Mouse (Mus musculus) embryonic facial prominence, embryonic 14.5 days (tissue): ENCODE data around the gene Pak6. TPM values are rescaled to one million over a fixed set of nuclear protein-coding genes. Genes with fewer than 3 reads are reported as not detected.
A peak's percentile ranks its signal among the peaks of the same experiment; 100 is the strongest.
"Not testable (repeated sequence)": the region's sequence is repeated elsewhere in the genome, so short reads cannot be mapped to it uniquely, and the experiment has no call there.

Source experiments
- ATAC-seq: fragments of 200-750 bp; cut with Nextera tagmentation; 2 replicates; pipeline ENCODE4 v1.8.0; 2017; ENCODE audit warnings: low read depth, moderate number of reproducible peaks, moderate TSS enrichment
- DNase-seq: peaks from one replicate; pipeline ENCODE4 v3.0.0-alpha.2; 2015; ENCODE audit warnings: low spot score
- H3K27ac ChIP-seq: fragments of 300-500 bp; sonication (generic); replicated peaks from 2 replicates; pipeline ENCODE4 v1.5.1; 2014; ENCODE audit warnings: low read depth, mild to moderate bottlenecking, low read length, moderate library complexity
- H3K27me3 ChIP-seq: fragments of 300-500 bp; sonication (generic); replicated peaks from 2 replicates; pipeline ENCODE4 v1.6.1; 2014; ENCODE audit warnings: low read length; ENCODE audit not compliant: control insufficient read depth, insufficient read depth
- H3K36me3 ChIP-seq: fragments of 300-500 bp; sonication (generic); 2 replicates; pipeline ENCODE4 v1.6.1; 2014; ENCODE audit warnings: low read length, mixed read lengths; ENCODE audit not compliant: control insufficient read depth, insufficient read depth
- H3K4me1 ChIP-seq: fragments of 300-500 bp; sonication (generic); 2 replicates; pipeline ENCODE4 v1.6.1; 2014; ENCODE audit warnings: antibody characterized with exemption, low read length; ENCODE audit not compliant: control insufficient read depth, insufficient read depth
- H3K4me2 ChIP-seq: fragments of 300-500 bp; sonication (generic); 2 replicates; pipeline ENCODE4 v1.6.1; 2014; ENCODE audit warnings: low read depth, mild to moderate bottlenecking, low read length, moderate library complexity, mixed read lengths
- H3K4me3 ChIP-seq: fragments of 300-500 bp; sonication (generic); 2 replicates; pipeline ENCODE4 v1.5.1; 2014; ENCODE audit warnings: low read depth, mild to moderate bottlenecking, low read length
- H3K9ac ChIP-seq: fragments of 300-500 bp; sonication (generic); 2 replicates; pipeline ENCODE4 v1.6.1; 2014; ENCODE audit warnings: low read depth, mild to moderate bottlenecking, low read length, moderate library complexity, mixed read lengths
- H3K9me3 ChIP-seq: fragments of 300-500 bp; sonication (generic); 2 replicates; pipeline ENCODE4 v1.6.1; 2016; ENCODE audit warnings: low read length; ENCODE audit not compliant: control insufficient read depth
- WGBS: fragments of 180-500 bp; shearing (Covaris S2); extraction: QIAGEN DNeasy Blood & Tissue Kit; methylation state at CpG from one replicate; pipeline ENCODE4 v1.1.7; 2014; 5-methylcytosine and 5-hydroxymethylcytosine counted together
- polyA plus RNA-seq: library from polyadenylated mRNA; unstranded; fragments of >200 nt; fragmentation: Nextera tagmentation; extraction: Ambion mirVana; gene quantifications from 2 replicates; pipeline ENCODE4 v1.2.1, GENCODE M21; 2014

Pak6 gene
- polyA plus RNA-seq, 1 experiment from 2014 or later, result 2.0 TPM

DNA sequence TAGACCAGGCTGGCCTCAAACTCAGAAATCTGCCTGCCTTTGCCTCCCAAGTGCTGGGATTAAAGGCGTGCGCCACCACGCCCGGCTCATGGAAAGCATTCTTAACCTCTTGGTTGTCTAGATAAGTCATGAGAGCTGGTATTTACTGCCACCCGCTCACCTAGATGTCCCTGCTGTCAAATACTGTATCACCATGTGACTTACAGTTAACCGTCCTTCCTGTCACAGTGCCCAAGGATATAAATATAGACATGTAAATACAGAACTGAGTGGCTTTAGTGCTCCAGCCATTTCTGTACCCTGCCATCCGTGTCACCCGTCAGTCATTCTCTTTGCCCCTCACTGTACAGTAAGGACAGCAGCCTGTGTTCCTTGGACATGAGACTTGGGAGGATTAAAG is 24.4 kb upstream of the Pak6 start:
- Histone ChIP-seq H3K4me3 (no peak overlapping the region), H3K9me3 (no peaks in the 10 kb centered on the region), H3K36me3 (peaks cover 74% of the 10 kb centered on the region), H3K27ac (no peak overlapping the region), H3K9ac (no peak overlapping the region), H3K27me3 (no peaks in the 10 kb centered on the region), H3K4me2 (no peak overlapping the region), H3K4me1 (no peaks in the 10 kb centered on the region)
- ATAC-seq (no peak), DNase-seq (no peak)
- 98% methylated on average over 8 of the region's 8 CpGs for WGBS

DNA sequence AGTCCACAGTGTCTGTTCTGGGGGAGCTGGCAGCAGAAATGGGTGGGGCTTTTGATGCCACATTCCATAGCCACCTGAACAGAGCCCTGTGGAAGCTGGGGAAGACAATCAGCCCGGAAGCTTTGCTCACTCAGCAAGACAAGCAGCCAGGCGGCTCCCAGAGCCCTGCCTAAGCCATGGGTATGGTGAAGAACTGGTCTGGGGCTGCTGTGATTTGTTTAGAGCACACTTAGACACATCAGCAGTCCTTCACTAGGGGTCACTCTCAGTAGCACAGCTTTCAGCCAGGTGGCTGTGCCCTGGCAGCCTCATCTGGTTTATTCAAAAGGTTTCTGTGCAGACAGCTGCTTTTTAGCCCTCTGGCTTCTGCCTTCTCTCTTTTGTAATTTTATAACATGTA is 22.0 kb upstream of the Pak6 start:
- ATAC-seq (no peak), DNase-seq (no peak)
- Histone ChIP-seq H3K4me2 (no peak overlapping the region), H3K9ac (no peak overlapping the region), H3K36me3 (peaks cover 66% of the 10 kb centered on the region), H3K9me3 (no peaks in the 10 kb centered on the region), H3K4me1 (no peaks in the 10 kb centered on the region), H3K4me3 (no peak overlapping the region), H3K27me3 (no peaks in the 10 kb centered on the region), H3K27ac (no peak overlapping the region)
- 50% methylated on average over 2 of the region's 2 CpGs for WGBS

DNA sequence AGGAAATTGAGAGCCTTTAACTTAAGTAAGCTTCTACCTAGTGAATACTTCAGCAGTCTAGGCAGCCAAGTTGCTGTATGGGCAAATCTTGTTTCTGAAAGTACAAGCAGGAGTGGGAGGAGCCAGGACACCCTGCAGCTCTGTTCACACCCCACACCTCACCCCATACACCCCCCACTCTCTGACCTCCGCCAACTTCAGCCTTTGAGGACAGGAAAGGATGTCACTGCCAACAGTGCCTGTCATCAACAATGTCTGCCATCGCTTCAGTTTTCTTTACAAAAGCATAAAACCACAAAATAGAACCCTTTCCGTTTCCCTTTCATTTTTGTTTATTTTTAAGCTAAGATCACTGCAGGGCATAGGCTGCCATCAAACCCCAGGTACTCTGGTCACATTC is 20.7 kb upstream of the Pak6 start:
- ATAC-seq, result peak; percentile 64

GRCm38 (mm10) chr2:118642942-118643341 is 20.2 kb upstream of the Pak6 start:
- no peaks in the 10 kb centered on the region for H3K9me3 ChIP-seq
- H3K4me2 ChIP-seq, result no peak overlapping the region
- no peaks in the 10 kb centered on the region for H3K4me1 ChIP-seq
- WGBS, result 52% methylated on average over 3 of the region's 3 CpGs
- ATAC-seq, result no peak
- no peak overlapping the region for H3K27ac ChIP-seq
- DNase-seq, result no peak
- no peak overlapping the region for H3K4me3 ChIP-seq
- peaks cover 58% of the 10 kb centered on the region for H3K36me3 ChIP-seq
- no peaks in the 10 kb centered on the region for H3K27me3 ChIP-seq
- H3K9ac ChIP-seq, result no peak overlapping the region

More for the DNA sequence above, 20.7 kb upstream of the Pak6 start:
- H3K27me3 ChIP-seq, result no peaks in the 10 kb centered on the region
- no peak overlapping the region for H3K27ac ChIP-seq
- no peaks in the 10 kb centered on the region for H3K9me3 ChIP-seq
- H3K4me1 ChIP-seq, result no peaks in the 10 kb centered on the region
- no peak overlapping the region for H3K9ac ChIP-seq
- DNase-seq, result peak; percentile 40
- H3K36me3 ChIP-seq, result peaks cover 58% of the 10 kb centered on the region
- H3K4me2 ChIP-seq, result no peak overlapping the region
- no peak overlapping the region for H3K4me3 ChIP-seq
- 62% methylated on average over 3 of the region's 3 CpGs for WGBS

- H3K4me2 ChIP-seq, result no peak overlapping the region
- H3K4me1 ChIP-seq, result no peaks in the 10 kb centered on the region
- DNase-seq (no peak), ATAC-seq (no peak)
- H3K9ac ChIP-seq, result no peak overlapping the region
- no peak overlapping the region for H3K4me3 ChIP-seq
- WGBS, result 77% methylated on average over 5 of the region's 5 CpGs
- H3K36me3 ChIP-seq, result peaks cover 30% of the 10 kb centered on the region
- no peak overlapping the region for H3K27ac ChIP-seq
- no peaks in the 10 kb centered on the region for H3K9me3 ChIP-seq
- H3K27me3 ChIP-seq, result no peaks in the 10 kb centered on the region
Measured at GRCm38 (mm10) chr2:118646665-118647064, 16.4 kb upstream of the Pak6 start.

DNA sequence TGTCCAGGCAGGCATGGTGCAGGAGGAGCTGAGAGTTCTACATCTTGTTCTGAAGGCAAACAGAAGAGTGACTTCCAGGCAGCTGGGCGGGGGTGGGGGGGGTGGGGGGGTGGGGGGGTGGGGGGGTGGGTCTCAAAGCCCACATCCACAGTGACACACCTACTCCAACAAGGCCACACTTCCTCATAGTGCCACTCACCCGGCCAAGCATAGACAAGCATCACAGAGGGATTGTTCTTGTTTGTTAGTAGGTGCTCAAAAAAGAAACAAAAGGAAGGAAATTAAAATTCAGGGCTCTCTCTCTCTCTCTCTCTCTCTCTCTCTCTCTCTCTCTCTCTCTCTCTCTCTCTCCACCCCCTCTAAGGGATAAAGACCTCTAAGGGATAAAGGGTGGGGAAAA is 12.4 kb upstream of the Pak6 start:
- WGBS, result 78% methylated on average over 2 of the region's 2 CpGs

DNA sequence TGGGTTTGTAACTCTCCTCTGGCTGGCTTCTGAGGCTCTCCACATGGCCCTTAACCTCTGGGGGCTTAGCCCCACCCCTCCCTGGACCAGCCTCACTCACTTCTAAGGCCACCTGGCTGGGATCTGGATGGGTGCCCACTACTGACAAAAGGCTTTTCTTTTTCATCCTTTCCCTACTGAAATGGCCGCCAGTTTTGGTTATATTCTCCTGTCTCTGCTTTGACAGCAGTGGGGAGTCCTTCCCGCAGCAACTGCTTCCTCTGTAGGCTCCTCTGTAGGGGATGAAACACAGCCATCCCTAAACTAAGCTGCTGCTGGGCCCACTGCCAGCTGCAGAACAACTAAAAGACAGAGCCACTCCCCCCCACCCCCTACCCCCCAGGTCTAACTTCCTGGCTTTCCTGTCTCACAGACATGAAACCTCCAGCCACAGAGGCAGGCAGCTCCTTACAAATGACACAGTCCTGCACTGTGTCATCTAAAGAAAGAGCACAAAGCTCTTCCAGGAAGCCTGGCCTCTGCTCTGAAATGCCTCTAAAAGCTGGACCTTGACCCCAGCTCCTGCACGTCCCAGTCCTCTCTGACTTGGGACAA is 6.3 kb upstream of the Pak6 start:
- Histone ChIP-seq H3K4me2 (no peak overlapping the region), H3K27ac (peak overlapping the region; percentile 16; the same call in 1 of the 2 replicates), H3K4me3 (no peak overlapping the region), H3K4me1 (peaks cover 21% of the 10 kb centered on the region), H3K36me3 (no peaks in the 10 kb centered on the region), H3K9ac (peak overlapping the region; percentile 15; the same call in 1 of the 2 replicates), H3K27me3 (peaks cover under 1% of the 10 kb centered on the region; the same call in 1 of the 2 replicates), H3K9me3 (no peaks in the 10 kb centered on the region)
- ATAC-seq (peak; percentile 51; the same call in 1 of the 2 replicates), DNase-seq (peak; percentile 74)
- WGBS, result 17% methylated on average over 3 of the region's 3 CpGs

More for the DNA sequence above, 12.4 kb upstream of the Pak6 start:
- not testable (repeated sequence) for H3K36me3 ChIP-seq, H3K27me3 ChIP-seq, H3K27ac ChIP-seq, H3K4me3 ChIP-seq, ATAC-seq, H3K9me3 ChIP-seq, H3K9ac ChIP-seq, DNase-seq, H3K4me2 ChIP-seq, H3K4me1 ChIP-seq

GRCm38 (mm10) chr2:118658457-118658856 is 4.6 kb upstream of the Pak6 start:
- ATAC-seq, result peak; percentile 48

DNA sequence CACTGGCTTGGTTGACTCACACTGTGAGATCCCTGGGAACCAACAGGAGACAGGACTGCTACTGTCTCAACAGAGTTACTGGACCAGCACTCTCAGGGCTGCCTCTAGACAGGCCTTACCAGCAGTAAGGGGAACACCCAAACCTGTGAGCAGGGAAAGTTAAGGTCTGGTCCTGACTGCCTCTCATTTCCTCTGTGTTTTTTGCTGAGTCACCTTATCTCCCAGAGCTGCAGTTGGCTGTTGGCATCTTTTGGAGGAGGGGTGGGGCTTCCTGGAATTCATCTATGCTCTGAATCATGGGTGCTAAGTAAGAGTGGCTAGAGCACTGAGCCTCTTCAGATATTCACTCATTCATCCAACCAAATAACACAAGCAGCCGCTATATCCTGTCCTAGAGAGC is 4.0 kb upstream of the Pak6 start:
- H3K4me3 ChIP-seq, result no peak overlapping the region
- peaks cover 25% of the 10 kb centered on the region for H3K4me1 ChIP-seq
- no peak overlapping the region for H3K27ac ChIP-seq
- no peak overlapping the region for H3K9ac ChIP-seq
- no peak overlapping the region for H3K4me2 ChIP-seq
- 74% methylated on average over 1 of the region's 1 CpGs for WGBS
- H3K27me3 ChIP-seq, result peaks cover 23% of the 10 kb centered on the region
- no peaks in the 10 kb centered on the region for H3K36me3 ChIP-seq
- ATAC-seq, result no peak
- H3K9me3 ChIP-seq, result no peaks in the 10 kb centered on the region
- no peak for DNase-seq

More at GRCm38 (mm10) chr2:118658457-118658856, 4.6 kb upstream of the Pak6 start:
- Histone ChIP-seq H3K4me1 (peaks cover 26% of the 10 kb centered on the region), H3K9ac (no peak overlapping the region), H3K9me3 (no peaks in the 10 kb centered on the region), H3K4me2 (no peak overlapping the region), H3K36me3 (no peaks in the 10 kb centered on the region), H3K4me3 (no peak overlapping the region), H3K27me3 (peaks cover 17% of the 10 kb centered on the region), H3K27ac (no peak overlapping the region)
- peak; percentile 67 for DNase-seq
- WGBS, result 40% methylated on average over 4 of the region's 4 CpGs
